Mouse (Mus musculus) ES-E14 (cell line): ENCODE results near the gene Commd3.

Source experiments
- CHD2 ChIP-seq: IDR thresholded peaks from 2 replicates; pipeline ENCODE4 v1.6.1; 2014; ENCODE audit warnings: mild to moderate bottlenecking, low read depth, low read length, inconsistent platforms
- MAFK ChIP-seq: IDR thresholded peaks from 2 replicates; pipeline ENCODE4 v1.6.1; 2014; ENCODE audit warnings: mild to moderate bottlenecking, low read depth, low read length, inconsistent platforms; ENCODE audit not compliant: insufficient read depth
- ZC3H11A ChIP-seq: IDR thresholded peaks from 2 replicates; pipeline ENCODE4 v1.6.1; 2012; ENCODE audit warnings: low read depth, mild to moderate bottlenecking, inconsistent platforms, low read length, borderline replicate concordance
- ZNF384 ChIP-seq: IDR thresholded peaks from 2 replicates; pipeline ENCODE4 v1.6.1; 2012; ENCODE audit warnings: low read depth, low read length, inconsistent platforms

- no peak for TF ChIP-seq MAFK
- no peak for TF ChIP-seq ZNF384
- no peak for TF ChIP-seq CHD2
- no peak for TF ChIP-seq ZC3H11A
Observed at GRCm38 (mm10) chr2:18688708-18689063, 16.5 kb downstream of the Commd3 start.
